Mouse (Mus musculus): ENCODE measurements around the gene Mst1r.

Gene Mst1r

GRCm38 (mm10) chr9:107955613-107956289 lies 49.1 kb downstream of the Mst1r start:
- DNase-seq (ENCODE audit: low read depth, low spot score) = no peak

DNA sequence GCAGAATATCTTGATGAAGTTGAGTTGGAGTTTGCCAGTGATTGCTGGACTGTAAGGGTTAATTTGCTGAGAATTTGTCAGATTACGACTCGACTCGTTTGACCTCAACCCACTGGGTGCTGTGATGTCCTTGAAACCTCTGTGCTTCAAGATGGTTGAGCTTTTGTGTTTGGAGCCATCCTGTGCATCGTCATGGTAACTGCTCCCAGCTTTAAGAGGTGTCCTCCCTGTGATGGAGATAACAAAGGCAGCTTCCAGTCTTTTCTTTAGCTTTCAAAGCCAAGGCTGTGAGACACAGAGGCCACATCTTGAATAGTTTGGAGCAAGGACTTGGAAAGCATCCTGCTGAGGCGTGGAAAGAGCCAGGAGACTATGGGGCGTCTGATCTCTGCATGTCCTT lies 50.5 kb downstream of the Mst1r start:
- DNase-seq (ENCODE audit: low read depth, low spot score) = peak; percentile 91

DNA sequence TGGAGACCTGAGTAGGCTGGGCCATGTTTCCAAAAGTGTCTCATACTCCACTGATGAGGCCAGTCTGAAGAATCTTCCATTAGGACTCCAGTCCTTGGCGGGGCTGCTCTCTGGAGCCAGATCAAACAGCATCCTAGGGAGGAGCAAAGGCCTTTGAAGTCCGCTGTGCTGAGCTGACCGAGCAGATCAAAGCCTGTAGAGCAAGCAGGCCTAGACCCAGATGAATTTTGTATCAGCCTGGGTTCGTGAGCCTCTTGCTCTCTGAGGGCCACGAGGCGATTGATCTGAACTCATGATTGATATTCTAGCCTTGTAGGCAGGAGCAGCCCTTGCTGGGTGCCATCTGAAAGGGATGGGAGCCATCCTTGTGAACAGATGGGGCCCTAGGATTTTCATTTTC lies 53.2 kb downstream of the Mst1r start:
- DNase-seq (ENCODE audit: low read depth, low spot score) = no peak

- DNase-seq (ENCODE audit: low read depth, low spot score) = peak; percentile 66
These were observed 54.3 kb downstream of the Mst1r start for GRCm38 (mm10) chr9:107960928-107961327.

GRCm38 (mm10) chr9:107961351-107961762 lies 54.7 kb downstream of the Mst1r start:
- peak; percentile 91 for DNase-seq (ENCODE audit: low read depth, low spot score)

DNA sequence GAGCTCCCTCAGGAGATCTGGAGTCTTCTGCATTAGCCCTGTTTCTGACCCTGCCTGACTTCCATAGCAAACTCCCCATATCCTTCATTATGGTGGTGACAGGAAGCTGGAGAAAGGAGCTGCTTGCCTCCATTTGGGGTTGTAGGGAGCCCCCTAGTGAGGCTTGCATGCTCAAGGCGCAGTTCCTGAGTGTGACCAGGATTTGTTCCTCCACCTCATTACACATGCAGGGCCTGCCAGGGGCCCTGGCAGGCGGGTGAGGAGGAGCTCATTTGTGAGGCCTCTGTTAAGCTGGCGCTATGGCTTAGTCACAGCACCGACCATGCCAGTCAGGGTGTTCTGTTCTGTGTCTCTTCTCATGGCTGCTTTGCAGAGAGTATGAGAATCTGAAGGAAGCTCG lies 55.2 kb downstream of the Mst1r start:
- DNase-seq (ENCODE audit: low read depth, low spot score) = peak; percentile 78

DNA sequence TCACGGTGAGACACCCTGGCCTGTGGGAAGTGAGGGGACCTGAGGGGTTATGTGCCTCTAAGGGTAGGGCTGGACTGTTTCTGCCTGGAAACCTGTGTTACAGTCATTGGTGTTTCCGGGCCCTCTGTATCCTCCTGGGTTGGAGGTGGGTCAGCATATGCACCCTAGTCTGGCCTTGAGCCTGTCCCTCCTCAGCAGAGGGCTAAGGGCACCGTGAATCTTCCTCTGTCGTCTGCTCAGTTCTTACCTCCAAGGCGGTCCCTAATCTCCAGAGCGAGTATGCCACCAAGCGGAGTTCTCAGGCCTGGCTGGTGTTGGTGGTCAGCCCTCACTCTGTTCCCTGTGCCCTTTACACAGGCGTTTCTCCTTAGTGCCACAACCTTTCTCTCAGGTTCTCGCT lies 56.2 kb downstream of the Mst1r start:
- DNase-seq (ENCODE audit: low read depth, low spot score) = no peak

DNA sequence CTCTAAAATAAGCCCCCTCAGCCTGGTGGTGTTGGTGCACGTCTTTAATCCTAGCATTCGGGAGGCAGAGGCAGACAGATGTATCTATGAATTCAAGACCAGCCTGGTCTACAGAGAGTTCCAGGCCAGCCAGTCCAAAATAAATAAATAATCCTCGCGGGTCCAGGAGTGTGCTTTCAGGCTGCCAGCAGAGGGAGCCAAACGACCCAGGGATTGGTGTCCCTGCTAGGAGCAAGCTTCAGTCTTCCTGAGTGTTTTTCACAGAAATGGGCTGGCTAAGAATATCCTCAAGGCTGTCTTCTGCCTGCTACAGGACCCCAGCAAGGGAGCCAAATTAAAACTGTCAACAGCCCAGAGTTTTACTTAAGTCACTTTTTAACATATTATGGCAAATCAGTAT lies 57.0 kb downstream of the Mst1r start:
- DNase-seq (ENCODE audit: low read depth, low spot score) = peak; percentile 81

- DNase-seq (ENCODE audit: low read depth, low spot score) = no peak
These were observed 58.0 kb downstream of the Mst1r start for GRCm38 (mm10) chr9:107964681-107965080.

DNA sequence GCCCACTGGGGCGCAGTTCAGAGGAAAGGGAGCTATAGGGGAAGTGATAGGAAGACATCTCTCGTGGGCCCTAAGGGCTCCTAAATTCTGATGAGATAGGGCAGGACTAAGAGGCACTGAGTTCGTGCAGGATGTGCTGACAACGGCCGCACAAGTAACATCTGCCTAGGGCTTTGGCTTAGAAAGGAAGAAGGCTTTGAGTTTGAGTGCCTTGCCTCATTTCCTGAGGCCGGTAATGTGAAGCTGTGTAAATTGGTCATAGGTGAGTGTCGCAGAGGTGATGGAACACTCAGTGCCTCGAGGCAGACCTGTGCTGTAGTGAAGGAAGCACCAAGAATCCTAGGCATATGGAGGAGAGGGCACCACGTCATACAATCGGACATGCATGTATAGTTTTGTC lies 60.0 kb downstream of the Mst1r start:
- no peak for DNase-seq (ENCODE audit: low read depth, low spot score)

GRCm38 (mm10) chr9:107967437-107967836 lies 60.8 kb downstream of the Mst1r start:
- DNase-seq (ENCODE audit: low read depth, low spot score) = no peak

DNA sequence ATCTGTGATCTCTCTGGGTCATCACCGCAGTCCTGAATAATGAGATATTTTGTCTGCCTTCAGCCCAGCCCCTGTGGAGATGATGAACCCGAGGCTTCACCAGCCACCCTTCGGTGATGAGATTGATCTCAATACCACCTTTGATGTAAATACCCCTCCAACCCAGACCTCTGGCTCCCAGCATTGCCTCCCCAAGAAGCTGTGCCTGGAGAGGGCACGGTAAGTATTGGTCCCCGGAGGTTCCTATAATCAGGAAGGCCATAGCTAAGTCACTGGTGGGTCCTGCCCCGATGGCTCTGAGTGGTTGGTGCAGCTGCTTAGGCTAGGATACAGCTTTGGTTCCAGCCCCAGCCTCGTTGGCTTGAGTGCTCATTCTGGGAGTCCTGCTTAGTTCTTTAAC lies 61.9 kb downstream of the Mst1r start:
- DNase-seq (ENCODE audit: low read depth, low spot score) = no peak
